Mouse (Mus musculus): ENCODE results near the gene Lrrc25.

The Lrrc25 gene

DNA sequence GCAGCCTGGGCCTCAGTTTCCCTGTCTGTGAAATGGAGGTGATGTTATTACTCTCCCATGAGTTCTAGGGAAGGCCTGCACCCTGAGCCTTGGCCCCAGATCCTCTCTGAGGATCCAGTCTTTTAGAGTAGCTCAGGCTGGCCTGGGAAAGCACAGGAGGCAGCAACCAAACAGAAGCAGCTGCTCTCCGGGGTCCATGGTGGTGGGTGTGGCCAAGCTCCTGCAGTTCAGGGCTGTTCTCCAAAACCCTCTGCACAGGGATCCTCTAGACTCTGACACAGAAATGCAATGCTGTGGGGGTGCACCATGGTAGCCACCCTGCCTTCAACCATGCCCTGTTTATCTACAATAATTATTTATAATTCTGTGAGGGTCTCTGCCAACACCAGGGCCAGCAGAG is 2.2 kb upstream of the Lrrc25 start:
- CTCF ChIA-PET, result interaction anchor here (0.6 kb wide), 1 partner anchor 82 kb away, joined by 3 read pairs; no protein-coding TSS in a partner anchor

DNA sequence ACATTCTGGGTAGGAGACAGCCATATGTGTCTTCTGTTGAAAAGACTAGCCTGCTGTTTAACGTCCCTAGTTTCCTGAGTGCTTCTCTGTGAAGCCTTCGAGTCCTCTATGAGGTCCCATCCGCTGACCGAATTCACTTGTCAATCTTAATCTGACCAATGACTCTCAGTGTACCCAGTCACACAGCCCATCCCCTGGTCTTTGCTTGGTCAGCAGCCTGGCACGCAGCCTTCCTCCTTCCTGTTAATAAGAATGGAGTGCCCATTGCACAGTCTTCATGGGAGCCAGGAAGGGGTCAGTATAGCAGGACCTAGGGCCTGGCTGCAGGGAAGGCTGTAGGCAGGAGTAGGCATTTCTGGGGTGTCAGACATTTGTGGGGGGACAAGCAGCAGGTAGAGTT is 1.5 kb upstream of the Lrrc25 start:
- CTCF ChIA-PET, result no interaction called here

DNA sequence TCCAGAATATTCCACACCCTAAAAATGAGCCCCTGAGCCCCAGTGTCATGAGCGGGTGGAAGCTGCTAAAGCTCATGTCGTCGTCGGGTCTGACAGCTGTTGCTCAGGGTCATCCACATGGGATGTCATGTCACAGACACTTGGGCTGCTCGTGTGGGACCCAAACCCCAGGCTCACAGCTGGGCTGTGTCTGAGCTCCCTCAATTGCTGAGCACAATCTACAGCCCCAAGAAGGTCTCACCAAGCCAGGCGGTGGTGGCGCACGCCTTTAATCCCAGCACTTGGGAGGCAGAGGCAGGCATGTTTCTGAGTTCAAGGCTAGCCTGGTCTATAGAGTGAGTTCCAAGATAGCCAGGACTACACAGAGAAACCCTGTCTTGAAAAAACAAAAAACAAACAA is 674 bp upstream of the Lrrc25 start:
- CTCF ChIA-PET, result no interaction called here

DNA sequence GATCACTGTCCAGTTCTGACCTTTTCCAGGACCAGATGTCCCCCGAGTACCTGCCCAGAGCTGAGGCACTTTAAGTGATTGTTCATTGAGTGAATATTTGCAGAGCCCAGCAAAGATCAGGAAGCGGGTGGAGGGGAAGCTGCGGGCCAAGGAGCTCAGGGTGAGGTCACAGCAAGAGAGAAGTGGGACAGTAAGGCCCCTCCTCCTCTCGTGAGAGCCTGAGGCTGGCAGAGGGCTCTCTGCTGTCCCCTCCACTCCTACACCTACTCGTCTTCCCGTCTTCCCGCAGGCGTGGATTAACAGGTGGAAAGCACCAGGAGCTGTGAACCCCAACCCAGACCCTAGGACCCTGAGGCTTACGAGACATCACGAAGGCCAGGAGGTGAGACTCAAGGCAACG is 690 bp downstream of the Lrrc25 start:
- CTCF ChIA-PET, result no interaction called here

DNA sequence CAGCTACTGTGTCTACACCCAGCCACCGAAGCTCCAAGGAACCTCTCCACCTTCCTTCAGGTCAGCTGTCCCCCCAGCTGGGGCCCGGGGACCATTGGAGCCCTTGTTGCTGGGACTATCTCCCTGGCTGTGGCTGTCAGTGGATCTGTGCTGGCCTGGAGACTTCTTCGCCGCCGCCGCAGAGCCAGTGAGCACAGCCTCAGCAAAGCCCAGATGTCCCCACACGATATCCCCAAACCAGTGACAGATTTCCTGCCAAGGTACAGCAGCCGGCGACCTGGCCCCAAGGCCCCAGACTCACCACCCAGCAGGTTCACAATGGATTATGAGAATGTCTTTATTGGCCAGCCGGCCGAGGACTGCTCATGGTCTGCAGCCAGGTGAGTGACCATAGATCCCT is 2.0 kb downstream of the Lrrc25 start:
- CTCF ChIA-PET, result no interaction called here

DNA sequence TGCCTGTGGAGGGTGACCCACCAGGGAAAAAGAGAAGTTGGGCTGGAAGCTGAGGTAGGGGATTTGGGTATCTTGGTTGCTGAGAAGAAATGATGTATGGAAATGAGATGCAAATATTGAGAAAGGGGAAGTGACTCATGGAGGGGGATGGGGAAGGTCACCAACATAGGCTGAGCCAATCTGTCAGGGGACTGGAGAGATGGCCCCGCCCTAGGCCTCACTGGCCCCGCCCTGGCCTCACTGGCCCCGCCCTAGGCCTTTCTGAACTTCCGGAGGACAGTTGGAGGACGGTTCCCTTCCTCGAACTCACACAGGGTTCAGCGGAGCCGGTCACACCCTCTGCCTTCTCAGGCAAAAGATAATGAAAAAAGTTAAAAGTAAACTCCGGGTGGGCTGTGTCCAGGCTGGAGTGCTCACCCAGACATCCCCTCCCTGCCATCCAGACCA is 3.0 kb downstream of the Lrrc25 start:
- CTCF ChIA-PET, result interaction anchor here (0.6 kb wide), 1 partner anchor 59 kb away, joined by 3 read pairs; no protein-coding TSS in a partner anchor

DNA sequence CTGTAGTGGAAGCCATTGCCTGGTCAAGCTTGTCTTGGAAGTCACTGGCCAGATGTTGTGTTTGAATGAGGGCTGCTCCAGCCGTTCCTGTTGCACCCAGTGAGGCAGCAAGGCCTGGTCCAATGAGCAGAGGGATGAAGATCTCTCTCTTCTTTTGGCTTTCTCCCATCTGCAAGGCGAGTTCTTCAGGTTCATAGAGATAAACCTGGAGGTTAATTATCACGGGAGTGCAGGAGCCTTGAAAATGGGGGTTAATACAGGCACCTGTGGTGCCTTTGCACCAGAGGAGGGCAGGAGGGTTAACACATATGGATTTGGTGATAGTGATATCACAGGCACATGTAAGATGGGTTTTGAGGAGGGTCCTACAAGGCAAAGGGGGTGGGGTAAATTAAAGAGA is 6.3 kb downstream of the Lrrc25 start:
- CTCF ChIA-PET, result interaction anchor here (0.7 kb wide), 1 partner anchor 12 kb away, joined by 4 read pairs; no protein-coding TSS in a partner anchor

DNA sequence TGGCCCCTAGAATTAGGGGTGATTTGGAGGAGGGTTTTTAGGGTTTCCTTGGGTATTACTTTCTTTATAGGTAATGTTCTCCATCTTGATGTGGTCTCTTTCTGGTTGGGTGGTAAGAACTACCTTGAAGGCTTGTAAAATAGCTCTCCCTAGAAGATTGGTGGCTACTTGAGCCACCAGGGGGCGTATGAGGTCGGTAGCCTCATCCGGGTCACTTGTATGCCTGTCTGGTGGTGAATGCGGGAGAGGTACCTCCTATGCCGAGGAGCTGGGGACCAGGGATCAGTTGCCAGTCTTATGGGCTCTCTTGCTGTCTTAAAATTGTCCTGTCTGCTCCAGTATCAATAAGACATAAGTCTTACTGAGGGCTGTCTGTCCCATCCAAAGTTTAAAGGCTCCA is 9.1 kb downstream of the Lrrc25 start:
- CTCF ChIA-PET, result interaction anchor here (0.5 kb wide), 1 partner anchor 29 kb away, joined by 4 read pairs; no protein-coding TSS in a partner anchor

DNA sequence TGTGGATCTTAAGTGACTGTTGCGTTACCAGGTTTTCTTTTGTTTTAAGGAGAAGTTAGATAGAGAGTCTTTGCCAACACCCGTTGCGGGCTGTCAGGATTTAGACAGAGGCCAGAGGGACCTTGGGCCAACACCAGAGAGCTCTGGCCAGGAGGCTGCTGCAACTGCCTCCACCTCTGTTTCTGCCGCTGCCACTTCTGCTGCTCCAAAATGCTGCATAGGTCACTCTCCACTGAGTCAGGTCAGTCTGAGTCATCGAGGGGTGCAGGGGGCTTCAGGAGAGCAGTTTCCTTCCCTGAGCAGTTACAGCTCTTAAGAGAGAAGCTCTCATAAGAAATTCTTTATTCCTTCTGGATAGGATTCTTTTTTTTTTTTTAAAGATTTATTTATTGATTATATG is 11.1 kb downstream of the Lrrc25 start:
- CTCF ChIA-PET, result interaction anchor here (0.7 to 1.2 kb wide), 2 partner anchors 15 to 682 kb away, joined by 3 to 4 read pairs; no protein-coding TSS in a partner anchor

DNA sequence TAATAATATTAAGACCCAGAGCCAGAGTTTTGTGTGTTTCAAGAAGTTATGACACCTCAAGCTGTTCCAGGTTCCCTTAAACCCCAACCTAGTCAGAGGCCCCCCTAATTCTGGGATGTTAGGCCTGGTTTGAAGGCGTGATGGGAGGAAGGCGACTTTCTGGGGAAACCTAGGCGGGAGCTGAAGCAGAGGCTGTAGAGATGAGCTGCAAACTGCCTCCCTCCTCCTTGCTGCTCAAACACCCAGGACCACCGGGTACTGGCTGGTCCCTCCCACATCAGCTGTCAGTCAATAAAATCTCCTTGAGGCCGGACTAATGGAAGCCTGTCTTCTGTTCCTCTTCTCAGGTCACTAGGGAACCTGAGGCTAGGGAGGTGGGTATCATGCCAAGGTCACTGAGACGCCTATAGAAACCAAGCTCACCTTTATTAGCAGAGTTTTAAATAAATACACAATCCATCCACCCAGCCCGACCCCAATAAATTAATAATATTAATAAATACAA is 13.1 kb downstream of the Lrrc25 start:
- CTCF ChIA-PET, result interaction anchor here (1.6 to 3.2 kb wide), 2 partner anchors 17 to 23 kb away, joined by 3 to 14 read pairs; no protein-coding TSS in a partner anchor

DNA sequence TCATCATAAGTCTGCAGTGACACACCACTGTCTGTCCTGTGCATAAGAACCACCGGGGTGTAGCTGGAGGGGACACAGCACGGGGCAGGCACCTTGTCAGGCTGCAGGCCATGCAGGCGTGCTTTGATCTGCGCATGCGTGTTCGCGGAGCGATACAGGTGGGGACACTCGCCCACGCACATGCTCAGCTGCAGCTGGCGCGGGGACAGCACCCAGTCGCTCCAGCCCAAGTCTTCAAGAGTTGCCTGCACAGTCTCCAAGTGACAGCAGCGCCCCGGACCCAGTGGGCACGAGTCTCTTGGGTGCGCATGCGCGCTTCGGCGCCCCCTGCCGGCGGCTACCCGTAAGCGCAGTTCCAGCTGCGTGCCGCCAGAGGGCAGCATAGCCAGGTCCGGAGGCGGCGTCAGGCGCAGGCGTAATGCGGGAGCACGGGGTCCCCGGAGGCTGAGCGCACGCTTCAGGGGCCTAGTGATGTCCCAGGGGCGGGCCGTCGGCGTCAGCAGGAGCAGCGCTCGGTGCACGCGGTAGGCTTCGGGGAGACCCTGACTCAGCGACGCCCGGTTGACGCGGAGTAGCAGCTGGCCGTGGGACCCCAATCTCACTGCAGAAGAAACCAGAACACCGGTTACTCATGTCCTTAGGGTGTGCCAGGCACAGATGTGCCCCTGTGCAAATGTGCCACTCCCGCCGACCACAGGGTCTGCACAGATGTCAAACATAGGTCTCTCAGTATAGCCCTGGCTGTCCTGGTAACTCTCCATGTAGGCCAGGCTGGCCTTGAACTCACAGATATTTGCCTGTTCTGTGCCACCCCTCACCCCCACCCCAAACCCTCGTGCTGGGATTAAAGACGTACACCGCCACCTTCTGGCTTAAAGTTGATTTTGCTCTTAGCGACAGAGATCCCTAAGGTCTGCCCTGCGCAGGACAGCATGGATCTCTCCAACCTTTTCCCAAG is 13.9 kb downstream of the Lrrc25 start:
- CTCF ChIA-PET, result interaction anchor here (0.7 to 3.2 kb wide), 3 partner anchors 18 to 73 kb away, joined by 3 to 14 read pairs (median 3); no protein-coding TSS in a partner anchor

DNA sequence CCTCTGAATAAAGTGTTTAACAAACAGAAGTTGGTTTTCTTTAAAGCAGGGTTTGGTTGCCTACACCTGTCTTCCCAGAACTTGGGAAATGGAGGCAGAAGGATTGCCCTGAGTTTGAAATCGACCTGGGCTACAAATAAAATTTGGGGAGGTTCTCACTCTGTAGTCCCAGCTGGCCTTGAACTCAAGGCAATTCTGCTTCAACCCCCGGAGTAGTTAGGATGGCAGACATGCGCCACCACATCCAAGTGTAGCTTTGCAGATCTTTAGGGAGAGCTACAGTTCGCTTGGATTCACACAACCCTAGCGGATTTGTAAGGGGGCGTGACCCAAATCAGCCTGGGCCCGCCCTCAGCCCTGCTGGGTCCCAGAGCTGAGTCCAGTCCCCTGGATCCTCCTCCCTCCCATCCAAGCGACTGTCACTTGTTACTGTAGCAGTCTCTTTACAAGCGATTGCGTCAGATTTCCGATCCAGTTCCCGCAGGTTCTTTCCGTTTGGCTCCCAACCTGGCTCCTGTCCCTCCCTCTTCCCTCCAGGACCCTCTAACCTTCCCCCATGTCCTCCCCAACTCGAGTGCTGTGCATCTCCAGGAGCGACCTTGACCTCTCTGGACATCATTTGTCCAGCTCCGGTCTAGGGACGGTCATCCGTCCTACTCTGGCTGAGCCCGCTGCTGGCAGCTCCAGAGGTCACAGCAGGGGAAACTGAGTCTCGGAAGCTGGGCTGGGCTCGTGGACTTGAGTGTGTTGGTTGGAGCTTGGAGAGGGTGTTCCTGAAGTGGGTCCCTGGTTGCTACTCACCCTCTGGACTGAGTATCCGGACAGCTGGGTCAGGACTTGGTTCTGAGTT is 14.8 kb downstream of the Lrrc25 start:
- CTCF ChIA-PET, result interaction anchor here (0.5 to 3.2 kb wide), 2 partner anchors 19 to 222 kb away, joined by 9 to 14 read pairs; no protein-coding TSS in a partner anchor

DNA sequence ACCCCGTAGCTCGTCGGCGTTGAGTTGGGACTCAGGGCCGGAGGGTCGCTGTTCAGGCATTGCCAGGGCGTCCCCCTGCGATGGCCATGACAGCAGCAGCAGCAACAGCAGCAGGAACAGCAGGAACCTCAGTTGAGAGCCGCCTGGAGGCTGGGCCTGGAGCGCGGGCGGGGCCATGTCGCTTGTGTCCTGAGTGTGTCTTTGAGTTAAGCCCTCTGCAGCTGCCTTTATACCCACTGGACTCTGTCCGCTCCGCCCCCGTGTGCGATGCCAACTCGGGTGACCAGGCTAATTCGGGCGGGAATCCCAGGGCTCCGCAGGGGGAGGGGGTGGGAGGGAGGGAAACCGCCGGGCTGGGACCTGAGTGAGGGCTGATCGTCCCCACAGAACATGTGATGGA is 15.5 kb downstream of the Lrrc25 start:
- CTCF ChIA-PET, result interaction anchor here (3.2 kb wide), 1 partner anchor 20 kb away, joined by 14 read pairs; no protein-coding TSS in a partner anchor

DNA sequence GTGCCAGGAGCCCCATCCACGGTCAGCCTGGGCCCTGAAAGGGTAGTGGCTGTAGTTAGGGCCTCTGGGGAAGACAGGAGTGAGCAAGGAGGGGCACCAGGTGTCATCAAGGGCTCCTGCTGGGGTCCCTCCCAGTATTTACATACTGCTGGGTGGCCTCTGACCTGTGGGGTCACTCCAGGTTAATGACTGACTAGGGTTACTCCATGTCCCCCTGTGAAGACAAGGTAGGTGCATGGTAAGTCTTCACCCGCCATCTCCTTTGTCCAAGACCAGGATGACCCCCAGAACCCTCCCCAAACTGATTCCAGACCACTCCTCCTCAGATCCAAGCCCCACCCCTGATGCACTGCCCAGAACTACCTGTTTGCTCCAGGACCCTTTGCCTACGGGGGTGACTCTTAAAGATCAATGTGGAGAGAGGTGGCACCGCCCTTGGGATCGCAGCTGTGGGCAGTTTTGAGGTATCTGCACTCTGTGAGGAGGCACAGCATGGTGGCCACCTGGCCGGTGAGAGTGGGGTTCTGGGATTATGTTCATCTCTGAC is 16.5 kb downstream of the Lrrc25 start, which contains the start of gene Gdf15:
Gdf15 (minus strand) TSS at position 111 of the 547 bp plus-strand sequence.
- CTCF ChIA-PET, result no interaction called here

DNA sequence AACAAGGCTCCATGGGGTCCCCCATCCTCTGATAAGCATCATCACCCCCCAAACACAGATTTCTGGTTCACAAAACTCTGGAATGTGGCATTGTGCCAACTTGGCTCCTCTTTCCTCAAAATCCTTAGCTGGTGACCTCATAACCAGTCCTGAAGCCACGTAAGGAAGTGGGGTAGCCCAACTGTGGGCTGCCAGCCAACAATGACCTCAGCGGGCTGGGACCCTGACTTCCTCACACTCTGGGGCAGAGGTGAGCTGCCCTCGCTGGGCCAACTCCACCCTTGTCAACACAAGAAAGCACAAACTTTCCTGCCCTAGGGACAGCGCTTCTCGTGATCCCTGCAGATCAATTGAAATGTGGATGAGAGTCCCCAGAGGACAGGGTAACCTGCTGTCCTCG is 18.1 kb downstream of the Lrrc25 start:
- CTCF ChIA-PET, result interaction anchor here (1.1 kb wide), 1 partner anchor 10 kb away, joined by 3 read pairs; no protein-coding TSS in a partner anchor

DNA sequence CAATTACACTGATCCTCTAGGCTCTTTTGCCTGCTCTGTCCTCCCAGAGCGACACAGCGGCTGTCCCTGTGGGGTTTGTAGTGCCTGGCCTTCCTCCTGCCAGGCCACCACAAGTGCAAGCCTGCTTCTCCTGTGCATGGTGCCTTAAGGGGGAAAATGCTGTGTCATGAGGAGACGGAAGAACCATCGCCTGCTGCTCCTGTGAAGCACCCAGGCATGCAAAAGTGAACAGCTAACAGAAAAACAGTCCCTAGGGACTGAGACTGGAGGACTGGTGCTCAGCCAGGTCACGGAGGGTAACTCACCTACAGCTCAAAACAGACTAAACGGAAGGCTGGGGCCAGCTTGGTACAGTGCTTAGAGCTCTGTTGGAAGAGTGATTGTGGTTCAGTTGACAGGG is 19.6 kb downstream of the Lrrc25 start:
- CTCF ChIA-PET, result no interaction called here

DNA sequence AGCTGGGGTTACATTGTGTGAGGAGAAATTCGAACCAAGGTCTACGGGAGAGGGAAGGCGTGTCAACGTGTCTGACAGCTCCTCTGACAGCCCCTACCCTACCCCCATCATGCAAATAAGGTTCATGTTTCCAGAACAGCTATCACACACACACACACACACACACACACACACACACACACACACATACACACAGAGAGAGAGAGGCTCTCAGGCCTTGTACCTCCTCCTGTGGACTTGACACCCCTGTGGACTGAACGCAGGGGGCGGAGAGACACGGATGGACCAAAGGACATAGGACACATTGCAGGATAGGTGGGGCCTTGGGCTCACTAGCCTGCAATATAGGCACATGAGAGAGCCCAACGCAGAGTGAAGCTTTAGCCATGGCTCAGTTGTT is 20.9 kb downstream of the Lrrc25 start:
- CTCF ChIA-PET, result no interaction called here

DNA sequence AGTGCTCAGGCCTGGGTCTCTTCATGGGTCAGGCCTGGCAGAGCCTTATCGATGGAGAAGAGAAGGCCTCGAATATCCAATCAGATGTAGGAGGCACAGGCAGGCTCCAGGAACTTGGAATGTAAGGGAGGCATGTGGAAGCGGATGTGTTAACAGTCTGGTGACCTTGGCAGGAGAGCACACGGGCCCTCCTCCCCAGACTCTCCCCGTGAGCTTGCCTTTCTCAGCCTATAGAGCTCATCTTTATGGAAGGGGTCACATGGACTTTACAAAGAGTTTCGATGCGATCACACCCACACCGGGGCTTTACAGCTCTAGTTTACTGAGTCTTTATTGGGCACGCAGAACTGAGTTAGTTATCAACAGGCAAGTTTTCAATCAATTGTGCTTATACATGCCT is 22.8 kb downstream of the Lrrc25 start:
- CTCF ChIA-PET, result no interaction called here

DNA sequence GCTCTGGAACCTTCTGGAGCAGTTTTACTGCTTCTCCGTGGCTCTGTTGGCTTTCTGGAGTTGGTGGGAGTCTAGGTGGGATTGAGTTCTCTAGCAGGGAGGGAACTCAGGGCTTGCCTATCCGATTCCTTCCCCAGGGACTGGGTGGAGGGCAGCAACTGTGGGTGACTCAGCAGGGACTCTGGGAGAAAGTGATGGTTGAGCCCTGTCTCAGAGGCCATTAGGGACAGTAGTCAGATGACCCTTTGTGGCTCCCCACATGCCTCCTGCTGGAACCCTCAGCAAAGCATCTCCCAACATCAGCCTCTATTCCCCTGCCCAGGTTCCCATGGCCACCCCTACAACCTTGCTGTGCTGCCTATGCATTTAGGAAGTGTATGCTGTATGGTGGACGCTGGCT is 27.1 kb downstream of the Lrrc25 start:
- CTCF ChIA-PET, result no interaction called here

DNA sequence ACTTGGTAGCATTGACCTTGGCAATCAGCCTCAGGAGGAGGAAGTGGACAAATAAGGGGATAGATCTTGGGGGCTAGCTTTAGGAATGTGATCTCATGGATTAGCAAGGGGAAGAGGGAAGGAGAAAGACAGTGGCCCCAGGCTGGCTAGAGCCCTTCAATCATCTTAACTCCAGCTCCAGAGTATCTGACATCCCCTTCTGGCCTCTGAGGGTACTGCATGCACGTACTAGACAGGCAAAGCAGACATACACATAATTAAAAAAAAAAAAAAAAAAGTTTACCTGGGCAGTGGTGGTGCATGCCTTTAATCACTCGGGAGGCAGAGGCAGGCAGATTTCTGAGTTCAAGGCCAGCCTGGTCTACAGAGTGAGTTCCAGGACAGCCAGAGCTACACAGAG is 28.1 kb downstream of the Lrrc25 start:
- CTCF ChIA-PET, result interaction anchor here (0.6 to 0.9 kb wide), 2 partner anchors 10 to 199 kb away, joined by 3 to 7 read pairs; no protein-coding TSS in a partner anchor

DNA sequence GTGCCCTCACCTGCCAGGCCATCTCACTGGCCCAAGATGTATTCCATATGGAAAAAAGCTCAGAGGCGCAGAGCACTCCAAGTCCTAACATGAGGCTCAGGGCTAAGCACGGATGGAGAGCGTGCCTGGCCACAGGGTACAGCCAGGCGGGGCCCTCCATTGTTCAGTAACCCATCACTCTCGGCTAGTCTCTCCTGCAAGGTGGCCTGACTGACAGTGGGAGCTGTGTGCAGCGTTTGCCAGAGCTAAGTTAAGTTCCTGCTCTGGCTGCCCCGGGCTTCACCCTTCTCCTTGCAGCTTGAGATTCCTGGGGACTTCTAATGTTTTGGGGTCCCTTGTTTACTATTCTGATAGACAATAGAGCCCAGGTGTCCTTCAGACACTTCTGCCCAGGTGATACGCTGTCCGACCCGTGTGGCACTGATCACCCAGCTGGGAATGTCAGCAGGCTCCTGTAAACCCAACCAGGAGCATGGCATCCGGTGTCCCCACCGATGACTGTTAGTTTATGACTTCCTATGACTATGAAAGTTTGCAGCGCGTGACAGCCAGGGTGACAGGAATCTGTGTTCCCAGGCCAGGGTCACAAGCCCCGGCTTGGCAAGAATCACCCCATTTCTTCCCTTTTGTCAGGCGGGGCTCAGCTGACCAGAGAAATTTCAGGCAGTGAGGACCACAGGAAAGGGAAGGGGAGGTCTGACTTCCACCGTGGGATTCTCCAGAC is 29.7 kb downstream of the Lrrc25 start:
- CTCF ChIA-PET, result no interaction called here
